Mouse (Mus musculus) left cerebral cortex, adult 2 months (tissue): ENCODE measurements around the gene Gfi1b. TPM values are rescaled to one million over a fixed set of nuclear protein-coding genes. Genes with fewer than 3 reads are reported as not detected.

Experiments used
- DNase-seq, 2 experiments: peaks; one replicate each; pipeline ENCODE4 v3.0.0; 2021 to 2022; ENCODE audit warnings: low spot score in 2 of 2, mixed read lengths in 1 of 2; ENCODE audit errors: extremely low spot score in 1 of 2
- H3K27ac ChIP-seq: fragments of 200-600 bp; 2 replicates; pipeline ENCODE4 v1.8.1; 2022
- H3K4me3 ChIP-seq: fragments of 200-600 bp; 2 replicates; pipeline ENCODE4 v1.8.1; 2022
- CTCF ChIP-seq: fragments of 200-600 bp; IDR thresholded peaks from 2 replicates; pipeline ENCODE4 v1.8.1; 2022; ENCODE audit warnings: antibody characterized with exemption, mild to moderate bottlenecking, moderate library complexity
- intact Hi-C: fragments of 180-260 bp; cut with DNase I; formaldehyde crosslinking; loops from one replicate; pipeline ENCODE4 v1.15.1; 2025
- total RNA-seq, 2 experiments: library from RNA; stranded (reverse); gene quantifications; 2 replicates each; pipeline ENCODE4 v1.2.3; 2021

The Gfi1b gene
- total RNA-seq, 2 experiments from 2014 or later, result not detected

- Histone ChIP-seq H3K4me3 (no peak overlapping the region), H3K27ac (no peak overlapping the region)
- no peak for DNase-seq
- TF ChIP-seq CTCF, result no peak
- intact Hi-C loops, result no loop called here
Observed at GRCm38 (mm10) chr2:28619369-28619768, 2.4 kb downstream of the Gfi1b start.

GRCm38 (mm10) chr2:28618777-28619336 lies 2.9 kb downstream of the Gfi1b start:
- intact Hi-C loops, result no loop called here
- no peak for DNase-seq
- H3K4me3 ChIP-seq, result no peak overlapping the region
- no peak overlapping the region for H3K27ac ChIP-seq
- TF ChIP-seq CTCF, result no peak

- no peak for TF ChIP-seq CTCF
- Histone ChIP-seq H3K4me3 (no peak overlapping the region), H3K27ac (no peak overlapping the region)
- intact Hi-C loops, result no loop called here
- no peak for DNase-seq
Observed at GRCm38 (mm10) chr2:28617498-28618486, 4.0 kb downstream of the Gfi1b start.

GRCm38 (mm10) chr2:28616874-28617273 lies 4.9 kb downstream of the Gfi1b start:
- no peak overlapping the region for H3K4me3 ChIP-seq
- no peak overlapping the region for H3K27ac ChIP-seq
- intact Hi-C loops, result no loop called here
- DNase-seq, result no peak
- no peak for TF ChIP-seq CTCF

- peak; percentile 39 for TF ChIP-seq CTCF
- intact Hi-C loops, result no loop called here
Observed at GRCm38 (mm10) chr2:28616358-28616757, 5.4 kb downstream of the Gfi1b start.

GRCm38 (mm10) chr2:28613599-28613998 lies 8.2 kb downstream of the Gfi1b start:
- intact Hi-C loops, result no loop called here
- Histone ChIP-seq H3K27ac (no peak overlapping the region), H3K4me3 (no peak overlapping the region)
- TF ChIP-seq CTCF, result no peak
- DNase-seq, result no peak

More at GRCm38 (mm10) chr2:28616358-28616757, 5.4 kb downstream of the Gfi1b start:
- Histone ChIP-seq H3K4me3 (no peak overlapping the region), H3K27ac (no peak overlapping the region)
- DNase-seq, result no peak

GRCm38 (mm10) chr2:28612436-28613063 lies 9.2 kb downstream of the Gfi1b start:
- DNase-seq, result no peak
- H3K4me3 ChIP-seq, result no peak overlapping the region

GRCm38 (mm10) chr2:28611407-28611787 lies 10.4 kb downstream of the Gfi1b start:
- Histone ChIP-seq H3K27ac (no peak overlapping the region), H3K4me3 (no peak overlapping the region)
- TF ChIP-seq CTCF, result no peak
- no peak for DNase-seq
- intact Hi-C loops, result no loop called here

More at GRCm38 (mm10) chr2:28612436-28613063, 9.2 kb downstream of the Gfi1b start:
- intact Hi-C loops, result no loop called here
- TF ChIP-seq CTCF, result no peak
- no peak overlapping the region for H3K27ac ChIP-seq

GRCm38 (mm10) chr2:28610716-28611406 lies 10.9 kb downstream of the Gfi1b start:
- intact Hi-C loops, result no loop called here
- no peak for TF ChIP-seq CTCF
- Histone ChIP-seq H3K27ac (no peak overlapping the region), H3K4me3 (no peak overlapping the region)
- DNase-seq, result no peak

- TF ChIP-seq CTCF, result no peak
- DNase-seq, result no peak
- Histone ChIP-seq H3K4me3 (no peak overlapping the region), H3K27ac (no peak overlapping the region)
- intact Hi-C loops, result no loop called here
Observed at GRCm38 (mm10) chr2:28609851-28610250, 11.9 kb downstream of the Gfi1b start.

GRCm38 (mm10) chr2:28607341-28608165 lies 14.2 kb downstream of the Gfi1b start:
- no peak for DNase-seq
- intact Hi-C loops, result no loop called here
- Histone ChIP-seq H3K27ac (no peak overlapping the region), H3K4me3 (no peak overlapping the region)
- TF ChIP-seq CTCF, result no peak
